Mouse (Mus musculus) bone marrow, adult 2 months (tissue): Measurements from ENCODE around the gene Rgp1.

ENCODE experiments used
- CTCF ChIP-seq: fragments of 200-500 bp; IDR thresholded peaks from 2 replicates; pipeline ENCODE4 v1.5.1; 2011; ENCODE audit warnings: low read length, control low read depth; ENCODE audit not compliant: control insufficient read depth, insufficient read depth
- POLR2A ChIP-seq: fragments of 200-500 bp; IDR thresholded peaks from 2 replicates; pipeline ENCODE4 v1.6.1; 2011; ENCODE audit warnings: low read depth, mild to moderate bottlenecking, control low read depth, low read length, borderline replicate concordance; ENCODE audit not compliant: control insufficient read depth

DNA sequence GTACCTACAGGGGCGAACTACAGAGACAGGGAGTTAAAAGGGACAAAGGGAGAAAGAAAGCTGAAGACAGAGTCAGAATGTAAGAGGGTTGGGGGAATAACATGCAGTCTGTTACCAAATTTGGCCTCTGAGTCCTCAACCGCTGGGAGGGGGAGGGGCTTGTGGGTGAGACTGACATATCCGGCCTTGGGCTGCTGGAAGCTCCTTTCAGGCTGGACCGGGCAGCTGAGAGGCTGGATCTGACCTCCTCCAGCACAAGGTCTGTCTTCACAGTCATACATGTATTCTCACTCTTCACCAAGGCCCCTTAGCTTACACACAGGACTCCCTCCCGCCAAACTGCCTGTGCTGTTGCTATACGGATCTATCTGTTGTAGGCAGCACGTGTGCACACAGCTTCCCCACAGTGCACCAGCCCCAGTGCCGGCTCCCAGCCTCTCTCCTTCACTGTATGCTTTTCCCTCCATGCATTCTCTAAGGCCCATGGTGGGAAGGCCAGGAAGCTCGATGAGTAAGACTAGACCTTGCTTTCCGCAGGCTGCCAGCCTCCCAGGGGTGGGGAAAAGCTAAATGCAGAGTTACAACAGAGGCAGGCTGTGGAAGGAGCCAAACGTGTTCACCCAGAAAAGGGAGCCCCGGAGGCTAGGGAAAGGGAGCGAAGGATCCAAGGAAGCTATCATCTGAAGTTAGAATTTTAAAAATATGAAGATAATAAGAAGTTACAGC, 19.7 kb upstream of the Rgp1 start:
- TF ChIP-seq CTCF: no peak
- no peak; the same call in 1 of the 2 replicates for TF ChIP-seq POLR2A
